Mouse (Mus musculus): ENCODE data around the gene Sox5.

Sox5 gene

GRCm38 (mm10) chr6:144781431-144782030 is at the start of gene Sox5:
Sox5 (minus strand) TSS chr6:144781977.
- peak; percentile 56 for DNase-seq (ENCODE audit: low spot score)

GRCm38 (mm10) chr6:144825018-144825602 is 43.3 kb upstream of the Sox5 start:
- DNase-seq (ENCODE audit: low spot score): no peak

GRCm38 (mm10) chr6:144824153-144824552 is 42.4 kb upstream of the Sox5 start:
- no peak for DNase-seq (ENCODE audit: low spot score)

- no peak for DNase-seq (ENCODE audit: low spot score)
Measured at GRCm38 (mm10) chr6:144822594-144822993, 40.8 kb upstream of the Sox5 start.

GRCm38 (mm10) chr6:144821019-144821418 is 39.2 kb upstream of the Sox5 start:
- DNase-seq (ENCODE audit: low spot score): no peak

GRCm38 (mm10) chr6:144818016-144818415 is 36.2 kb upstream of the Sox5 start:
- no peak for DNase-seq (ENCODE audit: low spot score)

- no peak for DNase-seq (ENCODE audit: low spot score)
Measured at GRCm38 (mm10) chr6:144817329-144817932, 35.7 kb upstream of the Sox5 start.

- no peak for DNase-seq (ENCODE audit: low spot score)
Measured at GRCm38 (mm10) chr6:144815542-144815941, 33.8 kb upstream of the Sox5 start.

GRCm38 (mm10) chr6:144814931-144815364 is 33.2 kb upstream of the Sox5 start:
- DNase-seq (ENCODE audit: low spot score): peak; percentile 82

GRCm38 (mm10) chr6:144804321-144804720 is 22.5 kb upstream of the Sox5 start:
- DNase-seq (ENCODE audit: low spot score): no peak

- DNase-seq (ENCODE audit: low spot score): no peak
Measured at GRCm38 (mm10) chr6:144803063-144803462, 21.3 kb upstream of the Sox5 start.

GRCm38 (mm10) chr6:144794356-144794755 is 12.6 kb upstream of the Sox5 start:
- no peak for DNase-seq (ENCODE audit: low spot score)

GRCm38 (mm10) chr6:144792871-144793270 is 11.1 kb upstream of the Sox5 start:
- DNase-seq (ENCODE audit: low spot score): no peak

- DNase-seq (ENCODE audit: low spot score): no peak
Measured at GRCm38 (mm10) chr6:144783295-144783694, 1.5 kb upstream of the Sox5 start.

- DNase-seq (ENCODE audit: low spot score): no peak
Measured at GRCm38 (mm10) chr6:144782866-144783265, 1.1 kb upstream of the Sox5 start.

- DNase-seq (ENCODE audit: low spot score): peak; percentile 52
Measured at GRCm38 (mm10) chr6:144782031-144782857, 467 bp upstream of the Sox5 start.

GRCm38 (mm10) chr6:144780608-144781285 is 1.0 kb downstream of the Sox5 start:
- no peak for DNase-seq (ENCODE audit: low spot score)

- DNase-seq (ENCODE audit: low spot score): peak; percentile 27
Measured at GRCm38 (mm10) chr6:144779945-144780607, 1.7 kb downstream of the Sox5 start.

- DNase-seq (ENCODE audit: low spot score): no peak
Measured at GRCm38 (mm10) chr6:144777356-144778035, 4.3 kb downstream of the Sox5 start.

- DNase-seq (ENCODE audit: low spot score): no peak
Measured at GRCm38 (mm10) chr6:144773736-144774135, 8.0 kb downstream of the Sox5 start.

- no peak for DNase-seq (ENCODE audit: low spot score)
Measured at GRCm38 (mm10) chr6:144772985-144773384, 8.8 kb downstream of the Sox5 start.
